Mouse (Mus musculus) erythroblast, embryonic 14.5 days (primary cell): ENCODE results near the gene Psmb9. TPM values are rescaled to one million over a fixed set of nuclear protein-coding genes. Genes with fewer than 3 reads are reported as not detected.
"Not testable (repeated sequence)": the region's sequence is repeated elsewhere in the genome, so short reads cannot be mapped to it uniquely, and the experiment has no call there.

Source experiments
- H3K27me3 ChIP-seq: 2 replicates; pipeline ENCODE4 v1.6.1; 2012; ENCODE audit warnings: inconsistent platforms; ENCODE audit not compliant: control insufficient read depth
- H3K36me3 ChIP-seq: 2 replicates; pipeline ENCODE4 v1.6.1; 2012; ENCODE audit warnings: mild to moderate bottlenecking, inconsistent platforms; ENCODE audit not compliant: control insufficient read depth
- H3K4me1 ChIP-seq: 2 replicates; pipeline ENCODE4 v1.6.1; 2012; ENCODE audit warnings: inconsistent platforms; ENCODE audit not compliant: control insufficient read depth
- H3K4me3 ChIP-seq: replicated peaks from 2 replicates; pipeline ENCODE3; 2012; ENCODE audit warnings: moderate library complexity, mild to moderate bottlenecking, inconsistent platforms
- H3K9me3 ChIP-seq: 2 replicates; pipeline ENCODE4 v1.6.1; 2012; ENCODE audit warnings: low read length, inconsistent platforms, mixed read lengths; ENCODE audit not compliant: control insufficient read depth
- GATA1 ChIP-seq: IDR thresholded peaks from 2 replicates; pipeline ENCODE4 v1.6.1; 2012; ENCODE audit warnings: low read length, inconsistent platforms, mixed read lengths
- TAL1 ChIP-seq: IDR thresholded peaks from 3 replicates; pipeline ENCODE4 v1.6.1; 2012; ENCODE audit warnings: low read length, inconsistent platforms, mixed read lengths
- polyA plus RNA-seq: library from polyadenylated mRNA; stranded (reverse); fragments of >175 nt; gene quantifications from 2 replicates; pipeline ENCODE4 v1.2.3, GENCODE M21; 2012

Psmb9 gene
- polyA plus RNA-seq, 1 experiment = 0.05 TPM

GRCm38 (mm10) chr17:34144960-34145371 lies 42.6 kb downstream of the Psmb9 start:
- no peak for TF ChIP-seq TAL1
- no peak for TF ChIP-seq GATA1
- Histone ChIP-seq H3K4me1 (peaks cover 11% of the 10 kb centered on the region), H3K36me3 (no peaks in the 10 kb centered on the region), H3K9me3 (no peaks in the 10 kb centered on the region), H3K27me3 (peaks cover 14% of the 10 kb centered on the region), H3K4me3 (no peak overlapping the region)

- H3K36me3 ChIP-seq, H3K9me3 ChIP-seq, H3K4me3 ChIP-seq: not testable (repeated sequence)
- Histone ChIP-seq H3K27me3 (peaks cover 21% of the 10 kb centered on the region), H3K4me1 (peaks cover 17% of the 10 kb centered on the region)
Measured at GRCm38 (mm10) chr17:34144221-34144620, 43.3 kb downstream of the Psmb9 start.

- peaks cover 17% of the 10 kb centered on the region for H3K4me1 ChIP-seq
- no peak overlapping the region for H3K4me3 ChIP-seq
- H3K9me3 ChIP-seq = no peaks in the 10 kb centered on the region
- H3K27me3 ChIP-seq = peaks cover 29% of the 10 kb centered on the region
- TF ChIP-seq TAL1 (no peak), GATA1 (no peak)
- no peaks in the 10 kb centered on the region for H3K36me3 ChIP-seq
Measured at GRCm38 (mm10) chr17:34143461-34143860, 44.1 kb downstream of the Psmb9 start.

GRCm38 (mm10) chr17:34143033-34143432 lies 44.5 kb downstream of the Psmb9 start, which contains the start of gene H2-DMb2:
Gene H2-DMb2, plus strand, starts transcription at chr17:34143307.
- no peak within 1 kb of the TSS for H3K4me3 ChIP-seq
- H3K9me3 ChIP-seq = no peaks in the 10 kb centered on the region
- no peak for TF ChIP-seq TAL1
- no peak for TF ChIP-seq GATA1
- peaks cover 17% of the 10 kb centered on the region for H3K4me1 ChIP-seq
- H3K36me3 ChIP-seq = no peaks in the 10 kb centered on the region
- peaks cover 33% of the 10 kb centered on the region for H3K27me3 ChIP-seq

GRCm38 (mm10) chr17:34142456-34143010 lies 45.0 kb downstream of the Psmb9 start:
- H3K4me3 ChIP-seq = no peak overlapping the region
- H3K36me3 ChIP-seq = no peaks in the 10 kb centered on the region
- no peak for TF ChIP-seq GATA1
- no peak for TF ChIP-seq TAL1
- peaks cover 17% of the 10 kb centered on the region for H3K4me1 ChIP-seq
- H3K9me3 ChIP-seq = no peaks in the 10 kb centered on the region
- H3K27me3 ChIP-seq = peaks cover 38% of the 10 kb centered on the region

- Histone ChIP-seq H3K36me3 (no peaks in the 10 kb centered on the region), H3K4me1 (peaks cover 17% of the 10 kb centered on the region), H3K9me3 (no peaks in the 10 kb centered on the region), H3K4me3 (no peak overlapping the region), H3K27me3 (peaks cover 48% of the 10 kb centered on the region)
- no peak for TF ChIP-seq TAL1
- no peak for TF ChIP-seq GATA1
Measured at GRCm38 (mm10) chr17:34141448-34141847, 46.1 kb downstream of the Psmb9 start.

GRCm38 (mm10) chr17:34140240-34140639 lies 47.3 kb downstream of the Psmb9 start:
- TF ChIP-seq GATA1 = no peak
- no peak for TF ChIP-seq TAL1
- peaks cover 25% of the 10 kb centered on the region for H3K4me1 ChIP-seq
- peaks cover 49% of the 10 kb centered on the region for H3K27me3 ChIP-seq
- H3K9me3 ChIP-seq = no peaks in the 10 kb centered on the region
- H3K36me3 ChIP-seq = no peaks in the 10 kb centered on the region
- H3K4me3 ChIP-seq = peak overlapping the region; percentile 52

GRCm38 (mm10) chr17:34139416-34139815 lies 48.1 kb downstream of the Psmb9 start:
- TF ChIP-seq TAL1 (no peak), GATA1 (no peak)
- Histone ChIP-seq H3K36me3 (no peaks in the 10 kb centered on the region), H3K9me3 (no peaks in the 10 kb centered on the region), H3K4me3 (peak overlapping the region; percentile 52), H3K4me1 (peaks cover 26% of the 10 kb centered on the region), H3K27me3 (peaks cover 50% of the 10 kb centered on the region)

- Histone ChIP-seq H3K36me3 (no peaks in the 10 kb centered on the region), H3K27me3 (peaks cover 51% of the 10 kb centered on the region), H3K9me3 (no peaks in the 10 kb centered on the region), H3K4me3 (no peak overlapping the region), H3K4me1 (peaks cover 26% of the 10 kb centered on the region)
- TF ChIP-seq TAL1 = no peak
- TF ChIP-seq GATA1 = no peak
Measured at GRCm38 (mm10) chr17:34138655-34139054, 48.9 kb downstream of the Psmb9 start.

- Histone ChIP-seq H3K9me3 (no peaks in the 10 kb centered on the region), H3K4me1 (peaks cover 24% of the 10 kb centered on the region), H3K36me3 (no peaks in the 10 kb centered on the region), H3K4me3 (no peak overlapping the region), H3K27me3 (peaks cover 51% of the 10 kb centered on the region)
- TF ChIP-seq TAL1 = no peak
- TF ChIP-seq GATA1 = no peak
Measured at GRCm38 (mm10) chr17:34137601-34138000, 50.0 kb downstream of the Psmb9 start.
